Mouse (Mus musculus): ENCODE measurements around the gene Als2cr12.

- TF ChIP-seq POLR2A (IDR thresholded peaks at IDR 0.05; ENCODE audit: borderline replicate concordance, control insufficient read depth, low read depth, low read length): no peak
- no peak for TF ChIP-seq CTCF (IDR thresholded peaks at IDR 0.05; ENCODE audit: control insufficient read depth, insufficient read depth, low read length)
Observed at GRCm38 (mm10) chr1:58610611-58611010, 85.2 kb downstream of the Als2cr12 start.
